Mouse (Mus musculus) hematopoietic stem cell, adult 5-6 weeks (primary cell): ENCODE measurements around the gene 3110021N24Rik. TPM values are rescaled to one million over a fixed set of nuclear protein-coding genes. Genes with fewer than 3 reads are reported as not detected.
A peak's percentile ranks its signal among the peaks of the same experiment; 100 is the strongest.

Experiments
- ATAC-seq, 2 experiments: fragments of 125-278 bp in 1 of 2; replicated peaks in 1 of 2; 2 replicates each; pipeline ENCODE4 v1.8.0; 2016 to 2017; ENCODE audit warnings: inconsistent platforms in 2 of 2, mild to moderate bottlenecking in 2 of 2, moderate number of reproducible peaks in 2 of 2, low read depth in 1 of 2, moderate TSS enrichment in 1 of 2; ENCODE audit not compliant: low FRiP score in 2 of 2, poor library complexity in 2 of 2, severe bottlenecking in 2 of 2, insufficient read depth in 1 of 2, low TSS enrichment in 1 of 2
- total RNA-seq: library from RNA; stranded (forward); fragments of 172-1452, 232-1000 nt; gene quantifications from 2 replicates; pipeline ENCODE4 v1.2.3, GENCODE M21; 2017

3110021N24Rik gene
- total RNA-seq, 1 experiment from 2014 or later = not detected

GRCm38 (mm10) chr4:108782421-108783085 lies 63.1 kb downstream of the 3110021N24Rik start:
- ATAC-seq = no peak

- no peak; a peak in 1 of 4 replicates for ATAC-seq
Observed at GRCm38 (mm10) chr4:108789258-108789936, 69.9 kb downstream of the 3110021N24Rik start.

- ATAC-seq = no peak
Observed at GRCm38 (mm10) chr4:108790507-108790906, 71.1 kb downstream of the 3110021N24Rik start.

- no peak for ATAC-seq
Observed at GRCm38 (mm10) chr4:108793941-108794340, 74.5 kb downstream of the 3110021N24Rik start.

- no peak for ATAC-seq
Observed at GRCm38 (mm10) chr4:108796701-108797100, 77.3 kb downstream of the 3110021N24Rik start.

DNA sequence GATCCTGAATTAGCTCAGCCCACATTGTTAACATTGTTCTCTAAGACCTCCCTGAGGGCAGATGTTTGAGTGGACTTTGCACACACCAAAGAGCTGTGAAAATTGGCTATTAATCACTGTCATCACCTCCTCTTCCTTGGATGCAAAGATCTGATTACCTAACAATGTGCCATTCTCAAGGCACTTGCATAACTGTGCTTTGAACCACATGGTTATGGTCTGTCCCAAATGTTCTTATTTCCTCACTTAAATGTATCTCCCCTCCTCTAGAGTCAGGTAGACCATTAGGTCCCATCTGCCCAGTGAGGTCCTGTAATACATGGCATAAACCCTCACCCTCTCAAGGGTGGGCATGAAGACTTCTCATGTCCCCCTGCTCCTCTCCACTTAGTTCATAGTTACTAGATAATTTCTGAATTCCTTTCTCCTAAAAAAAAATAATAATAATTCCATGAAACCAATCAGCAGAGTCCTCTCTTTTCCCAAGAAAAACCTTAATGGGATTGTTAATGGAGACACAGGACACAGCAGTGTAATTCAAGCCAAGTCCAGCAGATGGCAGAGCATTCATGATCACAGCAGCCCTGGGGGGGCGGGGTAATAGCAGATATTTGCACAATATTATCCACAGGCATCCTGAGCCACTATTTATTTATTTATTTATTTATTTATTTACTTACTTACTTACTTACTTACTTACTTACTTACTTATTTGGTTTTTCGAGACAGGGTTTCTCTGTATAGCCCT lies 78.8 kb downstream of the 3110021N24Rik start:
- ATAC-seq = peak; percentile 53 to 76; a peak in 1 of 4 replicates

DNA sequence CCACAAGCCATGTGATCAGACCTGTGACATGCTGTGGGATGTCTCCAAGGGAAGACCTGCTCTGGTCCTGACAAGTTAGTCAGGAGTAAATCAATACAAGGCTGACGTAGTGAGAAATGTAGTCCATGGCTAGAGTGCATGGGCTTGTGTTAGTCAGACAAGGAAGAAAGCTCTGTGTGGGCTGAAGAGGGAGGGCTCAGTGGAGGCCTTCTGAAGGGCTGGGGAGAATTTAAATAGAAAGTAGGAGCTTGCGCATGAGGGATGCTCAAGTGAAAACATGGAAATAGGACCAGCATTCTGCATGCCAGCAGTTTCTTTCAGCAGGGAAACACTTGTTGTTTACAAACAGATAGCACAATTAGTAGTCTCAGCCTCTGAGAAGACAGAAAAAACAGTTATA lies 84.1 kb downstream of the 3110021N24Rik start:
- no peak for ATAC-seq

- no peak for ATAC-seq
Observed at GRCm38 (mm10) chr4:108811142-108811541, 91.7 kb downstream of the 3110021N24Rik start.

DNA sequence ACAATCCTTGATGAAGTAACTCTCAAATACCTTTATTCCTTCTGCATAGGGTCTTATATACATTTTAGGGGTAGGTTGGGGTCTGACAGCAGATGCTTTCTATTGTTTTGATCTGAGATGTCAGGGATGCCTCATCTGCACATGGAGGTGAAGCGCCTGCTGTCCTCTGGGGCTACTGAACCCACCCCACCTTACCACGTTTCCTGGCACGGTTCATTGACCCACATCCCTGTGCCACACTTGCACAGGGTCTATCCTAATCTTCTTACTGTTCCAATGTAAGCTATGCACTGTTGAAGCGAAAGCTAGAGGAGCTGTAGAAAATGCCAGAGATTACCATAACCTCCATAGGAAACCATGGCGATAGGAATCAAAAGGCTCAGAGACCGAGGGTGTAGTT lies 92.1 kb downstream of the 3110021N24Rik start:
- ATAC-seq = no peak

- no peak for ATAC-seq
Observed at GRCm38 (mm10) chr4:108825677-108826076, 106.2 kb downstream of the 3110021N24Rik start.

GRCm38 (mm10) chr4:108826096-108826495 lies 106.6 kb downstream of the 3110021N24Rik start:
- no peak for ATAC-seq

DNA sequence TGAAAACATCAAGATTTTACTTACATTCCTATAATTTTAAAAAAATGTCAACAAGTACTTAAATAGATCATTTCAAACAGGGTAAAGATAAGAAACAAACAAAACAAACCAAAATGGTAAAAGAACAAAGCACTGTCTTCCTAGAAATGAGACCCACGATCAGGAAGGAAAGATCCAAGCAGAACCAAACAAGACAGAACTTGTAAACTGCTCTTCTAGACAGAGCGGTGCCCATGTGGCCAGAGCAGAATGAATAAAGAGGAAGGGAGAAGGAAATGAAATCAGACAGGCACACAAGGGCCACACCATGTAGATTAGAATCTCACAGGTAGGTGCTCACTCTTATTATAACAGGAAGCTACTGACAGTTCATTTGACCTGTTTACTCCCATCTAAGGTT lies 107.2 kb downstream of the 3110021N24Rik start:
- ATAC-seq = no peak

DNA sequence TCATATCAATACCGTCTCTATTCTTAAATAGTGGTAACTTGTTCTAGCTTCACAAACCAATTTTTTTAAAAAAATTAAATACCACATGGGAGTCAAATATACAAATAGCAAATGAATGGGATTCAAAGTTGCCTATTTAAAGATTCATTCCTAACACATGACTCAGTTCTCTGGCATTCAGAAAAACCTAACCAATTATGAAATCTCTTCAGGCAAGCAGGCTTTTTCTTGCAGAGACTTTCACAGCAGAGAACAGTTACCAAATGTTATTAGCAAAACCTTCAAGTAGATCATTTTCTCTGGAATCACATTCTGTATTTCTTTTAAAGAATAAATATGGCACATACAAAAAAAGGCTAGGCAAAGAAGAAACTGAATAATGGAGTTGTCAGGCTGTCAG lies 111.2 kb downstream of the 3110021N24Rik start:
- no peak for ATAC-seq

Other genes with a start within 250 kb of the 3110021N24Rik start
- gene Prpf38a, start 140.3 kb upstream of the 3110021N24Rik start, total RNA-seq = 122 and 132 TPM in 2 replicates
- 5.8 and 7.2 TPM in 2 replicates for gene Orc1, start 140.2 kb upstream of the 3110021N24Rik start, total RNA-seq
- gene Cc2d1b, start 99.7 kb upstream of the 3110021N24Rik start, total RNA-seq = 40.4 and 46.0 TPM in 2 replicates
- gene Zfyve9, start 61.1 kb downstream of the 3110021N24Rik start, total RNA-seq = 1.9 and 3.2 TPM in 2 replicates
- 86.5 and 89.5 TPM in 2 replicates for gene Btf3l4, start 114.0 kb downstream of the 3110021N24Rik start, total RNA-seq
- gene Txndc12, start 115.0 kb downstream of the 3110021N24Rik start, total RNA-seq = 60.1 and 72.5 TPM in 2 replicates
- gene Kti12, start 128.1 kb downstream of the 3110021N24Rik start, total RNA-seq = 32.9 and 35.3 TPM in 2 replicates
- 0.38 and 2.0 TPM in 2 replicates for gene A730015C16Rik, start 129.0 kb downstream of the 3110021N24Rik start, total RNA-seq
- gene Rab3b, start 159.4 kb downstream of the 3110021N24Rik start, total RNA-seq = not detected in 2 replicates